Mouse (Mus musculus): ENCODE results near the gene Fiz1. TPM values are rescaled to one million over a fixed set of nuclear protein-coding genes. Genes with fewer than 3 reads are reported as not detected.

Gene Fiz1
- polyA plus RNA-seq, 1 experiment, result 21.5 TPM

GRCm38 (mm10) chr7:5057381-5057780 is 42.9 kb upstream of the Fiz1 start:
- Histone ChIP-seq H3K4me3 (ENCODE audit: insufficient read depth, low read length) (peak overlapping the region; percentile 66), H3K4me1 (ENCODE audit: control insufficient read depth, insufficient read depth, low read length) (peaks cover 11% of the 10 kb centered on the region), H3K27ac (ENCODE audit: insufficient read depth, low read length) (peak overlapping the region; percentile 93)
- no peak for TF ChIP-seq POLR2A (IDR thresholded peaks at IDR 0.05; ENCODE audit: extremely low read depth, insufficient read depth, low read length)
- TF ChIP-seq CTCF (IDR thresholded peaks at IDR 0.05; ENCODE audit: extremely low read depth, insufficient read depth, low read length), result no peak

GRCm38 (mm10) chr7:5056651-5057263 is 42.3 kb upstream of the Fiz1 start:
- peak; percentile 47; the same call in 1 of the 2 replicates for TF ChIP-seq POLR2A (IDR thresholded peaks at IDR 0.05; ENCODE audit: extremely low read depth, insufficient read depth, low read length)
- no peak for TF ChIP-seq CTCF (IDR thresholded peaks at IDR 0.05; ENCODE audit: extremely low read depth, insufficient read depth, low read length)
- Histone ChIP-seq H3K4me3 (ENCODE audit: insufficient read depth, low read length) (peak overlapping the region; percentile 66), H3K27ac (ENCODE audit: insufficient read depth, low read length) (peak overlapping the region; percentile 93), H3K4me1 (ENCODE audit: control insufficient read depth, insufficient read depth, low read length) (peaks cover 11% of the 10 kb centered on the region)

- Histone ChIP-seq H3K4me3 (ENCODE audit: insufficient read depth, low read length) (peak overlapping the region; percentile 52), H3K4me1 (ENCODE audit: control insufficient read depth, insufficient read depth, low read length) (peaks cover 8% of the 10 kb centered on the region), H3K27ac (ENCODE audit: insufficient read depth, low read length) (no peak overlapping the region)
- no peak for TF ChIP-seq CTCF (IDR thresholded peaks at IDR 0.05; ENCODE audit: extremely low read depth, insufficient read depth, low read length)
- peak; percentile 23; the same call in 1 of the 2 replicates for TF ChIP-seq POLR2A (IDR thresholded peaks at IDR 0.05; ENCODE audit: extremely low read depth, insufficient read depth, low read length)
These were observed 39.1 kb upstream of the Fiz1 start for GRCm38 (mm10) chr7:5053456-5054179.

GRCm38 (mm10) chr7:5052931-5053343 is 38.4 kb upstream of the Fiz1 start:
- Histone ChIP-seq H3K4me1 (ENCODE audit: control insufficient read depth, insufficient read depth, low read length) (peaks cover 8% of the 10 kb centered on the region), H3K27ac (ENCODE audit: insufficient read depth, low read length) (no peak overlapping the region), H3K4me3 (ENCODE audit: insufficient read depth, low read length) (peak overlapping the region; percentile 52)
- TF ChIP-seq POLR2A (IDR thresholded peaks at IDR 0.05; ENCODE audit: extremely low read depth, insufficient read depth, low read length) (no peak), CTCF (IDR thresholded peaks at IDR 0.05; ENCODE audit: extremely low read depth, insufficient read depth, low read length) (no peak)

- TF ChIP-seq CTCF (IDR thresholded peaks at IDR 0.05; ENCODE audit: extremely low read depth, insufficient read depth, low read length) (no peak), POLR2A (IDR thresholded peaks at IDR 0.05; ENCODE audit: extremely low read depth, insufficient read depth, low read length) (no peak)
- Histone ChIP-seq H3K4me3 (ENCODE audit: insufficient read depth, low read length) (peak overlapping the region; percentile 52), H3K27ac (ENCODE audit: insufficient read depth, low read length) (peak overlapping the region; percentile 81; the same call in 1 of the 2 replicates), H3K4me1 (ENCODE audit: control insufficient read depth, insufficient read depth, low read length) (peaks cover 8% of the 10 kb centered on the region)
These were observed 37.9 kb upstream of the Fiz1 start for GRCm38 (mm10) chr7:5052438-5052837.

- peaks cover 8% of the 10 kb centered on the region for H3K4me1 ChIP-seq (ENCODE audit: control insufficient read depth, insufficient read depth, low read length)
These were observed 37.0 kb upstream of the Fiz1 start, which contains the start of gene Zfp580 for GRCm38 (mm10) chr7:5051193-5052192. Gene Zfp580 (plus strand): TSS chr7:5051538.

GRCm38 (mm10) chr7:5047313-5047712 is 32.8 kb upstream of the Fiz1 start:
- Histone ChIP-seq H3K4me1 (ENCODE audit: control insufficient read depth, insufficient read depth, low read length) (no peaks in the 10 kb centered on the region; the same call in 1 of the 2 replicates), H3K27ac (ENCODE audit: insufficient read depth, low read length) (no peak overlapping the region), H3K4me3 (ENCODE audit: insufficient read depth, low read length) (no peak overlapping the region)
- TF ChIP-seq CTCF (IDR thresholded peaks at IDR 0.05; ENCODE audit: extremely low read depth, insufficient read depth, low read length) (peak; percentile 23; the same call in 1 of the 2 replicates), POLR2A (IDR thresholded peaks at IDR 0.05; ENCODE audit: extremely low read depth, insufficient read depth, low read length) (no peak)

More at GRCm38 (mm10) chr7:5051193-5052192, 37.0 kb upstream of the Fiz1 start, which contains the start of gene Zfp580:
- Histone ChIP-seq H3K27ac (ENCODE audit: insufficient read depth, low read length) (peak within 1 kb of the TSS; percentile 82), H3K4me3 (ENCODE audit: insufficient read depth, low read length) (peak within 1 kb of the TSS; percentile 52)
- no peak for TF ChIP-seq POLR2A (IDR thresholded peaks at IDR 0.05; ENCODE audit: extremely low read depth, insufficient read depth, low read length)
- TF ChIP-seq CTCF (IDR thresholded peaks at IDR 0.05; ENCODE audit: extremely low read depth, insufficient read depth, low read length), result no peak

GRCm38 (mm10) chr7:5046112-5046511 is 31.6 kb upstream of the Fiz1 start:
- no peak overlapping the region for H3K27ac ChIP-seq (ENCODE audit: insufficient read depth, low read length)
- no peaks in the 10 kb centered on the region for H3K4me1 ChIP-seq (ENCODE audit: control insufficient read depth, insufficient read depth, low read length)
- TF ChIP-seq POLR2A (IDR thresholded peaks at IDR 0.05; ENCODE audit: extremely low read depth, insufficient read depth, low read length) (no peak), CTCF (IDR thresholded peaks at IDR 0.05; ENCODE audit: extremely low read depth, insufficient read depth, low read length) (0 out of 2 replicates have a peak, but pooled peaks have one; percentile 0)
- H3K4me3 ChIP-seq (ENCODE audit: insufficient read depth, low read length), result no peak overlapping the region

GRCm38 (mm10) chr7:5044981-5045380 is 30.5 kb upstream of the Fiz1 start:
- Histone ChIP-seq H3K27ac (ENCODE audit: insufficient read depth, low read length) (no peak overlapping the region), H3K4me3 (ENCODE audit: insufficient read depth, low read length) (no peak overlapping the region), H3K4me1 (ENCODE audit: control insufficient read depth, insufficient read depth, low read length) (no peaks in the 10 kb centered on the region)
- no peak for TF ChIP-seq CTCF (IDR thresholded peaks at IDR 0.05; ENCODE audit: extremely low read depth, insufficient read depth, low read length)
- no peak for TF ChIP-seq POLR2A (IDR thresholded peaks at IDR 0.05; ENCODE audit: extremely low read depth, insufficient read depth, low read length)
